Mouse (Mus musculus): ENCODE measurements around the gene Grasp.

DNA sequence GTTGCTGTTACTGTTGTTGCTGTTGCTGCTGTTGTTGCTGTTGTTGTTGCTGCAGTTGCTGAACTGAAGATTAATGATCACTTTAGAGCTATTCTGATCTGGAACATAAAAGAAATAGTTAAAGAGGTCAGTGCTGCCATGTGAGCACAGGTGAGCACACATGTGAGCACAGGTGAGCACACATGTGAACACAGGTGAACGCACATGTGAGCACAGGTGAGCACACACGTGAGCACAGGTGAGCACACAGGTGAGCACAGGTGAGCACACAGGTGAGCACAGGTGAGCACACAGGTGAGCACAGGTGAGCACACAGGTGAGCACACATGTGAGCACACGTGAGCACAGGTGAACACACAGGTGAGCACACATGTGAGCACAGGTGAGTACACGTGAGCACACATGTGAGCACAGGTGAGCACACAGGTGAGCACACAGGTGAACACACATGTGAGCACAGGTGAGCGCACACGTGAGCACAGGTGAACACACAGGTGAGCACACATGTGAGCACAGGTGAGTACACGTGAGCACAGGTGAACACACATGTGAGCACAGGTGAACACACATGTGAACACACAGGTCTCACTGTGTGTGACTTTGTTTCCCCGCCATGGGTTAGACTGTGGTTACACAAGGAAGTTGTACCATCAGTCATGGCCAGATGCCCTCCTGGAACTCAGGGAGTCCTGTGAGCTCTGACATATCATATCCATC, 27.8 kb upstream of the Grasp start:
- TF ChIP-seq CTCF (IDR thresholded peaks at IDR 0.05; ENCODE audit: extremely low read depth, insufficient read depth, low read length) (no peak), POLR2A (IDR thresholded peaks at IDR 0.05; ENCODE audit: extremely low read depth, insufficient read depth, low read length) (no peak)

All from cortical plate, adult 2 months (tissue).